Mouse (Mus musculus) gastrocnemius, postnatal 4 days (tissue): ENCODE results near the gene Muc13. TPM values are rescaled to one million over a fixed set of nuclear protein-coding genes. Genes with fewer than 3 reads are reported as not detected.

Source experiments
- DNase-seq, 2 experiments: peaks; one replicate each; pipeline ENCODE4 v3.0.0; 2021 to 2022; ENCODE audit warnings: low spot score in 2 of 2, mixed read lengths in 2 of 2
- total RNA-seq, 2 experiments: library from RNA; stranded (reverse); gene quantifications; 2 replicates each; pipeline ENCODE4 v1.2.3; 2021

Muc13 gene
- total RNA-seq, 2 experiments from 2014 or later: 0.10 to 0.16 TPM

GRCm38 (mm10) chr16:33768491-33769278 is 25.2 kb upstream of the Muc13 start:
- DNase-seq: no peak

GRCm38 (mm10) chr16:33769848-33770247 is 24.0 kb upstream of the Muc13 start:
- no peak for DNase-seq

- no peak for DNase-seq
These were observed 22.9 kb upstream of the Muc13 start for GRCm38 (mm10) chr16:33770778-33771454.

GRCm38 (mm10) chr16:33772809-33773208 is 21.0 kb upstream of the Muc13 start:
- no peak for DNase-seq

GRCm38 (mm10) chr16:33774972-33775371 is 18.9 kb upstream of the Muc13 start:
- DNase-seq: no peak

GRCm38 (mm10) chr16:33775733-33776335 is 18.0 kb upstream of the Muc13 start:
- DNase-seq: no peak

- DNase-seq: no peak
These were observed 16.9 kb upstream of the Muc13 start for GRCm38 (mm10) chr16:33776766-33777529.

GRCm38 (mm10) chr16:33777607-33778006 is 16.2 kb upstream of the Muc13 start:
- DNase-seq: no peak

- DNase-seq: no peak
These were observed 11.8 kb upstream of the Muc13 start for GRCm38 (mm10) chr16:33781789-33782728.

- no peak for DNase-seq
These were observed 11.1 kb upstream of the Muc13 start for GRCm38 (mm10) chr16:33782729-33783091.

- DNase-seq: no peak
These were observed 9.3 kb upstream of the Muc13 start for GRCm38 (mm10) chr16:33784547-33784946.

GRCm38 (mm10) chr16:33785092-33785704 is 8.6 kb upstream of the Muc13 start:
- DNase-seq: no peak

GRCm38 (mm10) chr16:33786657-33787390 is 7.0 kb upstream of the Muc13 start:
- DNase-seq: no peak

GRCm38 (mm10) chr16:33795106-33795505 is 1.3 kb downstream of the Muc13 start:
- no peak for DNase-seq

- DNase-seq: no peak
These were observed 2.0 kb downstream of the Muc13 start for GRCm38 (mm10) chr16:33795887-33796286.

GRCm38 (mm10) chr16:33796756-33797155 is 2.9 kb downstream of the Muc13 start:
- no peak for DNase-seq

GRCm38 (mm10) chr16:33797860-33798259 is 4.0 kb downstream of the Muc13 start:
- DNase-seq: peak in 1 of 2 experiments; percentile 56

- no peak for DNase-seq
These were observed 16.2 kb downstream of the Muc13 start for GRCm38 (mm10) chr16:33810002-33810401.
